Mouse (Mus musculus): ENCODE results near the gene Eif3l. TPM values are rescaled to one million over a fixed set of nuclear protein-coding genes. Genes with fewer than 3 reads are reported as not detected.

Eif3l gene
- polyA plus RNA-seq (2011; ENCODE audit: insufficient read depth, insufficient read length, low replicate concordance, missing spikeins): 60.7 and 112 TPM in 2 replicates

GRCm38 (mm10) chr15:79074913-79075532 is at the start of gene Eif3l:
Eif3l (plus strand) TSS chr15:79075179.
- Histone ChIP-seq H3K4me3 (replicated peaks; ENCODE audit: control insufficient read depth, low read depth, low read length) (peak within 1 kb of the TSS; percentile 93), H3K27ac (ENCODE audit: control insufficient read depth, insufficient read depth, low read depth, low read length, poor library complexity) (peak within 1 kb of the TSS; percentile 27), H3K4me1 (ENCODE audit: control insufficient read depth, insufficient read depth, low read length) (no peaks in the 10 kb centered on the region; the same call in 1 of the 2 replicates)
- TF ChIP-seq POLR2A (IDR thresholded peaks at IDR 0.05; ENCODE audit: borderline replicate concordance, control insufficient read depth, low read depth, low read length): peak; percentile 65; the same call in 1 of the 2 replicates
- no peak for TF ChIP-seq CTCF (IDR thresholded peaks at IDR 0.05; ENCODE audit: control insufficient read depth, insufficient read depth, low read length)
- under 1% methylated on average over 49 of the region's 49 CpGs for WGBS

GRCm38 (mm10) chr15:79025687-79026308 is 49.2 kb upstream of the Eif3l start:
- Histone ChIP-seq H3K4me3 (replicated peaks; ENCODE audit: control insufficient read depth, low read depth, low read length) (no peak overlapping the region), H3K27ac (ENCODE audit: control insufficient read depth, insufficient read depth, low read depth, low read length, poor library complexity) (no peak overlapping the region), H3K4me1 (ENCODE audit: control insufficient read depth, insufficient read depth, low read length) (no peaks in the 10 kb centered on the region; the same call in 1 of the 2 replicates)
- no peak for TF ChIP-seq CTCF (IDR thresholded peaks at IDR 0.05; ENCODE audit: control insufficient read depth, insufficient read depth, low read length)
- TF ChIP-seq POLR2A (IDR thresholded peaks at IDR 0.05; ENCODE audit: borderline replicate concordance, control insufficient read depth, low read depth, low read length): no peak
- 34% methylated on average over 18 of the region's 18 CpGs for WGBS

- Histone ChIP-seq H3K4me3 (replicated peaks; ENCODE audit: control insufficient read depth, low read depth, low read length) (no peak overlapping the region), H3K27ac (ENCODE audit: control insufficient read depth, insufficient read depth, low read depth, low read length, poor library complexity) (no peak overlapping the region), H3K4me1 (ENCODE audit: control insufficient read depth, insufficient read depth, low read length) (no peaks in the 10 kb centered on the region; the same call in 1 of the 2 replicates)
- TF ChIP-seq CTCF (IDR thresholded peaks at IDR 0.05; ENCODE audit: control insufficient read depth, insufficient read depth, low read length) (no peak), POLR2A (IDR thresholded peaks at IDR 0.05; ENCODE audit: borderline replicate concordance, control insufficient read depth, low read depth, low read length) (no peak)
- WGBS: 83% methylated on average over 14 of the region's 14 CpGs
These were observed 48.3 kb upstream of the Eif3l start for GRCm38 (mm10) chr15:79026511-79027290.

- no peaks in the 10 kb centered on the region; the same call in 1 of the 2 replicates for H3K4me1 ChIP-seq (ENCODE audit: control insufficient read depth, insufficient read depth, low read length)
- TF ChIP-seq CTCF (IDR thresholded peaks at IDR 0.05; ENCODE audit: control insufficient read depth, insufficient read depth, low read length) (no peak), POLR2A (IDR thresholded peaks at IDR 0.05; ENCODE audit: borderline replicate concordance, control insufficient read depth, low read depth, low read length) (no peak)
- WGBS: 11% methylated on average over 46 of the region's 46 CpGs
- H3K27ac ChIP-seq (ENCODE audit: control insufficient read depth, insufficient read depth, low read depth, low read length, poor library complexity): peak overlapping the region; percentile 77; the same call in 1 of the 2 replicates
- no peak overlapping the region for H3K4me3 ChIP-seq (replicated peaks; ENCODE audit: control insufficient read depth, low read depth, low read length)
These were observed 47.4 kb upstream of the Eif3l start for GRCm38 (mm10) chr15:79027291-79028205.

- Histone ChIP-seq H3K27ac (ENCODE audit: control insufficient read depth, insufficient read depth, low read depth, low read length, poor library complexity) (peak within 1 kb of the TSS; percentile 77), H3K4me1 (ENCODE audit: control insufficient read depth, insufficient read depth, low read length) (no peaks in the 10 kb centered on the region; the same call in 1 of the 2 replicates), H3K4me3 (replicated peaks; ENCODE audit: control insufficient read depth, low read depth, low read length) (peak within 1 kb of the TSS; percentile 70)
- TF ChIP-seq CTCF (IDR thresholded peaks at IDR 0.05; ENCODE audit: control insufficient read depth, insufficient read depth, low read length) (no peak), POLR2A (IDR thresholded peaks at IDR 0.05; ENCODE audit: borderline replicate concordance, control insufficient read depth, low read depth, low read length) (peak; percentile 65; the same call in 1 of the 2 replicates)
- WGBS: under 1% methylated on average over 58 of the region's 58 CpGs
These were observed 46.7 kb upstream of the Eif3l start, which contains the start of gene H1f0 for GRCm38 (mm10) chr15:79028237-79028738. H1f0 (plus strand) TSS chr15:79028450.

GRCm38 (mm10) chr15:79028823-79029484 is 46.0 kb upstream of the Eif3l start:
- H3K4me3 ChIP-seq (replicated peaks; ENCODE audit: control insufficient read depth, low read depth, low read length): peak overlapping the region; percentile 70
- no peak for TF ChIP-seq POLR2A (IDR thresholded peaks at IDR 0.05; ENCODE audit: borderline replicate concordance, control insufficient read depth, low read depth, low read length)
- TF ChIP-seq CTCF (IDR thresholded peaks at IDR 0.05; ENCODE audit: control insufficient read depth, insufficient read depth, low read length): no peak
- no peaks in the 10 kb centered on the region; the same call in 1 of the 2 replicates for H3K4me1 ChIP-seq (ENCODE audit: control insufficient read depth, insufficient read depth, low read length)
- 29% methylated on average over 16 of the region's 16 CpGs for whole genome bisulfite sequencing
- peak overlapping the region; percentile 77 for H3K27ac ChIP-seq (ENCODE audit: control insufficient read depth, insufficient read depth, low read depth, low read length, poor library complexity)

Measured in bone marrow, adult 2 months (tissue).